Mouse (Mus musculus) heart, embryonic 11.5 days (tissue): ENCODE results near the gene Adk. TPM values are rescaled to one million over a fixed set of nuclear protein-coding genes. Genes with fewer than 3 reads are reported as not detected.

Source experiments
- ATAC-seq: fragments of 200-750 bp; cut with Nextera tagmentation; replicated peaks from 2 replicates; pipeline ENCODE4 v1.8.0; 2017; ENCODE audit warnings: moderate library complexity; ENCODE audit not compliant: insufficient number of reproducible peaks, low FRiP score, low TSS enrichment
- H3K27ac ChIP-seq: fragments of 300-500 bp; sonication (generic); 2 replicates; pipeline ENCODE4 v1.5.1; 2014; ENCODE audit warnings: mild to moderate bottlenecking, low read depth, low read length
- H3K27me3 ChIP-seq: fragments of 300-500 bp; sonication (generic); 2 replicates; pipeline ENCODE4 v1.6.1; 2014; ENCODE audit warnings: mild to moderate bottlenecking, low read length, mixed read lengths; ENCODE audit not compliant: control insufficient read depth, insufficient read depth
- H3K36me3 ChIP-seq: fragments of 300-500 bp; sonication (generic); 2 replicates; pipeline ENCODE4 v1.6.1; 2014; ENCODE audit warnings: mild to moderate bottlenecking, low read length, moderate library complexity, mixed read lengths; ENCODE audit not compliant: control insufficient read depth, insufficient read depth
- H3K4me1 ChIP-seq: fragments of 300-500 bp; sonication (generic); 2 replicates; pipeline ENCODE4 v1.6.1; 2014; ENCODE audit warnings: low read length; ENCODE audit not compliant: control insufficient read depth, insufficient read depth
- H3K4me2 ChIP-seq: fragments of 300-500 bp; sonication (generic); 2 replicates; pipeline ENCODE4 v1.6.1; 2014; ENCODE audit warnings: mild to moderate bottlenecking, moderate library complexity
- H3K4me3 ChIP-seq: fragments of 300-500 bp; sonication (generic); 2 replicates; pipeline ENCODE4 v1.5.1; 2014; ENCODE audit warnings: low read depth, low read length
- H3K9ac ChIP-seq: fragments of 300-500 bp; sonication (generic); 2 replicates; pipeline ENCODE4 v1.6.1; 2014; ENCODE audit warnings: mild to moderate bottlenecking, low read depth, low read length, moderate library complexity
- H3K9me3 ChIP-seq: fragments of 300-500 bp; sonication (generic); replicated peaks from 2 replicates; pipeline ENCODE4 v1.6.1; 2016; ENCODE audit warnings: low read length; ENCODE audit not compliant: control insufficient read depth
- WGBS: fragments of 180-500 bp; shearing (Covaris S2); extraction: QIAGEN DNeasy Blood & Tissue Kit; methylation state at CpG from one replicate; pipeline ENCODE4 v1.1.7; 2014; ENCODE audit not compliant: insufficient replicate concordance; 5-methylcytosine and 5-hydroxymethylcytosine counted together
- polyA plus RNA-seq: library from polyadenylated mRNA; unstranded; fragments of >200 nt; fragmentation: Nextera tagmentation; extraction: Ambion mirVana; gene quantifications from 2 replicates; pipeline ENCODE4 v1.2.1, GENCODE M21; 2014

Adk gene
- polyA plus RNA-seq, 1 experiment from 2014 or later, result 261 TPM

- Histone ChIP-seq H3K4me2 (no peak overlapping the region), H3K9ac (no peak overlapping the region), H3K27me3 (no peaks in the 10 kb centered on the region), H3K4me1 (peaks cover 8% of the 10 kb centered on the region), H3K9me3 (no peaks in the 10 kb centered on the region), H3K27ac (no peak overlapping the region), H3K36me3 (no peaks in the 10 kb centered on the region; the same call in 1 of the 2 replicates), H3K4me3 (no peak overlapping the region)
- 77% methylated on average over 4 of the region's 4 CpGs for WGBS
- no peak for ATAC-seq
These were observed 256.1 kb downstream of the Adk start for GRCm38 (mm10) chr14:21308349-21308936.

DNA sequence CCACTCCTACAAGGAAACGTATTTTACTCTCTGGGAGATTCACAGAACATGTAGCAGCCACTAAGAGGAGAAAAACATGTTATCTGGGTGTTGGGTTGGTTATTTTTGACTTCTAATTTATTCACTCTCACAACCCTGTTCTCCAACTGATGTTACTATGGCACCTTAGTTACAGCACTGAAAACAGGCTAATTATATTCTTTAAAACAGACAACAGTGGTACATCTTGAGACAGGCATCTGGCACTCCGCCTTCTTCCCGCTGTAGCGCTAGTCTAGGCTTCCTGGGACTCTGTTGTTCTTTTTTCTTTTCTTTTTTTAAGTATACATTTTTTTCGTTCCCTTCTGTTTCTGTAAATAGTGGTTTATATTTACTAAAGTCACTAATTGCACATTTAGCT lies 258.2 kb downstream of the Adk start:
- no peak overlapping the region for H3K4me3 ChIP-seq

GRCm38 (mm10) chr14:21313561-21314342 lies 261.4 kb downstream of the Adk start:
- 89% methylated on average over 11 of the region's 11 CpGs for WGBS
- Histone ChIP-seq H3K4me2 (no peak overlapping the region), H3K4me1 (peaks cover 8% of the 10 kb centered on the region), H3K27me3 (no peaks in the 10 kb centered on the region), H3K27ac (no peak overlapping the region), H3K9ac (no peak overlapping the region), H3K36me3 (no peaks in the 10 kb centered on the region), H3K4me3 (no peak overlapping the region), H3K9me3 (no peaks in the 10 kb centered on the region)
- ATAC-seq, result no peak

More for the DNA sequence above, 258.2 kb downstream of the Adk start:
- H3K4me1 ChIP-seq, result peaks cover 5% of the 10 kb centered on the region
- no peak for ATAC-seq
- H3K9me3 ChIP-seq, result no peaks in the 10 kb centered on the region
- WGBS, result 94% methylated on average over 5 of the region's 5 CpGs
- no peaks in the 10 kb centered on the region for H3K27me3 ChIP-seq
- H3K9ac ChIP-seq, result no peak overlapping the region
- H3K27ac ChIP-seq, result no peak overlapping the region
- no peaks in the 10 kb centered on the region; the same call in 1 of the 2 replicates for H3K36me3 ChIP-seq
- H3K4me2 ChIP-seq, result no peak overlapping the region

- no peaks in the 10 kb centered on the region for H3K36me3 ChIP-seq
- H3K4me3 ChIP-seq, result no peak overlapping the region
- H3K9ac ChIP-seq, result no peak overlapping the region
- H3K4me1 ChIP-seq, result peaks cover 8% of the 10 kb centered on the region
- 0 out of 2 replicates have a peak overlapping the region, but pooled peaks have one; percentile 10 for H3K27ac ChIP-seq
- H3K9me3 ChIP-seq, result no peaks in the 10 kb centered on the region
- no peak overlapping the region for H3K4me2 ChIP-seq
- 88% methylated on average over 3 of the region's 3 CpGs for WGBS
- H3K27me3 ChIP-seq, result no peaks in the 10 kb centered on the region
- ATAC-seq, result no peak
These were observed 262.1 kb downstream of the Adk start for GRCm38 (mm10) chr14:21314466-21314865.

GRCm38 (mm10) chr14:21334826-21335225 lies 282.5 kb downstream of the Adk start:
- Histone ChIP-seq H3K36me3 (no peaks in the 10 kb centered on the region), H3K4me2 (no peak overlapping the region), H3K9me3 (no peaks in the 10 kb centered on the region), H3K9ac (no peak overlapping the region), H3K27me3 (no peaks in the 10 kb centered on the region), H3K4me1 (peaks cover 13% of the 10 kb centered on the region), H3K27ac (no peak overlapping the region), H3K4me3 (no peak overlapping the region)
- ATAC-seq, result no peak
- 84% methylated on average over 1 of the region's 1 CpGs for WGBS

DNA sequence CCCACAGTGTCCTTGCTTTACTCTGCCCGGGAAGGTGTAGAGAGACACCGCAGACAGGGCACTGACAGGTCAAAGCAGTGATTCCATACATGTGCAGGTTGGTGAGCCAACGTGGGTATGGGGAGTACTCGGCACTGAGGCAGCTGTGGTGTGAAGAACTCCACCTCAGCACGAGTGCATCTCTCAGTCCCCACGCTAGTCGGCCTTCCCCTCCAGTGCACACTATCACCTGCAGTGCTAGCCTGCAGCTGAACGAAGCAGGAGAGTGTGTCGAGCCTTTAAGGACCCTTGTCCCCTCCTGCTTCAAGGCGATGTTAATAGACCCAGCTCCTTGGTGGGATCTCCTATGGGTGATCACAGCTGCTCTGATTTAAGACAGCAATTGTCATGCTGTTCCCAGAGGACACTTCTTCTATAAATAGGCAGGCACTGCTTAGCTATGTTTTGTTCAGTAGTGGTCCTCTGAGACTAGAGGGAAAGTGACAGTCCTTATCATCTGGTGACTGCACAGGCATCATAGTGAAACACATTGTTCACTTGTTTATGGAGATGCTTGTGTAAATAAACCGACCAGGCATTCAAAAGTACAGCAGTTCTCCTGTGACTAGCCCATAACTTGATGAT lies 283.4 kb downstream of the Adk start:
- Histone ChIP-seq H3K36me3 (no peaks in the 10 kb centered on the region), H3K4me2 (peak overlapping the region; percentile 29; the same call in 1 of the 2 replicates), H3K9me3 (no peaks in the 10 kb centered on the region), H3K27me3 (no peaks in the 10 kb centered on the region), H3K4me3 (no peak overlapping the region), H3K27ac (peak overlapping the region; percentile 42), H3K9ac (no peak overlapping the region), H3K4me1 (peaks cover 13% of the 10 kb centered on the region)
- WGBS, result 48% methylated on average over 11 of the region's 11 CpGs
- ATAC-seq, result no peak

DNA sequence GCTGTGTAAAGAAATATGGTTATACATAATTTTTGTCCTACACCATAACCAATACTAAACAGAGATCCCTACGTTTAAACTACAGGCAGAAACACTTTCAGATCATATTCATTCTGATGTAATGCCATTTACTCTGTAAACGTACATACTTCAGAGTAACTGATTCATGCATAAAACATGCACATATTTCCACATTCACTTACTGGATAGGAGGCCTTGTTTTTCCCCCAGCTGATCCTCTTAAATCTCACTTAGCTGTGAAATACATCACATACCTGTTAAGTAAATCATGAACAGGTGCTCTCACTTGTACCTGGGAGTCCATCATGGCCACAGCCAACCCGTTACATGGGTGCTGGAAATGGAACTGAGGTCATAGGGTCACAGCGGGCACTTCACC lies 285.6 kb downstream of the Adk start:
- Histone ChIP-seq H3K9ac (no peak overlapping the region), H3K36me3 (no peaks in the 10 kb centered on the region)

DNA sequence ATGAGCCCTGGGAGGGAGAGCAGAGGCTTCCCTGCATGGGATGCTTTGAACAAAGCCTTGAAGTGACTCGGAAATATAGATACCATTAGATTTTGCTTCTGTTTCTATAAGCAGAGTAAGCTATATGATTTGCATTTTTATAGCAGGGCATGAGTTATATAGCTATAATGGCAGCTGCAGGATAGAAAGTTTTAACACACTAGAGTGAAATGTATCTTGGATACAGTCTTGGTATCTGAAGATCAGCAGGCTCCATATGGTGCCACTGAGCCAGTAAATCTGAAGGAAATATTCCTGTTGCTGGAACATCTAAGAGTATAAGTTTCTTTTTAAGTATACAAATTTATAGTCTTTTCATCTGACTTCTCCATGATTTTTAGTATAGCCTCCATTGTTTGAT lies 288.8 kb downstream of the Adk start:
- no peak overlapping the region for H3K4me2 ChIP-seq
- no peak for ATAC-seq
- no peak overlapping the region for H3K4me3 ChIP-seq
- no peak overlapping the region for H3K9ac ChIP-seq
- H3K27me3 ChIP-seq, result no peaks in the 10 kb centered on the region
- H3K36me3 ChIP-seq, result no peaks in the 10 kb centered on the region
- H3K27ac ChIP-seq, result no peak overlapping the region
- WGBS, result 76% methylated on average over 1 of the region's 1 CpGs
- peaks cover 8% of the 10 kb centered on the region for H3K4me1 ChIP-seq
- H3K9me3 ChIP-seq, result no peaks in the 10 kb centered on the region

More for the DNA sequence above, 285.6 kb downstream of the Adk start:
- 84% methylated on average over 4 of the region's 4 CpGs for WGBS
- Histone ChIP-seq H3K4me3 (no peak overlapping the region), H3K27ac (no peak overlapping the region), H3K4me1 (peaks cover 14% of the 10 kb centered on the region), H3K9me3 (no peaks in the 10 kb centered on the region), H3K4me2 (no peak overlapping the region), H3K27me3 (no peaks in the 10 kb centered on the region)
- no peak for ATAC-seq
